7 mouse cellular contexts compared by ENCODE assay signal in genomic region chr7:19875948-19876682, GRCm38 (mm10). TPM values are rescaled to one million over a fixed set of nuclear protein-coding genes. Genes with fewer than 3 reads are reported as not detected.
DNase-seq lines count a peak whose midpoint lies in the region; ATAC-seq lines count a peak whose summit lies in the region.

No protein-coding gene starts in this region.

- peak; percentile 48 for DNase-seq in 3134 (ENCODE audit: extremely low read depth, insufficient read length, low spot score)
- peak; percentile 70 for DNase-seq in 3T3-L1 (ENCODE audit: low read depth, low spot score)
- DNase-seq in c-Kit-positive CD71-positive TER-119-negative erythroid progenitor cells, embryonic 14.5 days (ENCODE audit: low read depth), result peak; percentile 34
- peak; percentile 63 for DNase-seq in layer of hippocampus, adult 11-12 months (ENCODE audit: low spot score)
- DNase-seq in lung, postnatal 25 days (ENCODE audit: low spot score), result peak; percentile 61
- peak; percentile 60 to 61 for DNase-seq in right cerebral cortex, adult 2 months (ENCODE audit: low spot score in 2 of 2)

- ATAC-seq in hematopoietic stem cell, adult 5-6 weeks (replicated peaks in 1 of 2; ENCODE audit: insufficient read depth in 1 of 2, low FRiP score in 2 of 2, low TSS enrichment in 1 of 2, low read depth in 1 of 2, poor library complexity in 2 of 2, severe bottlenecking in 2 of 2), result peak; percentile 26 to 60; a peak in 3 of 4 replicates

RNA-seq across cellular contexts. Expression of gene Ceacam19, which starts 11.7 kb away (rescaled TPM):
- total RNA-seq in hematopoietic stem cell, adult 5-6 weeks (2017), result not detected in 2 replicates

RNA-seq across cellular contexts. Expression of gene Ceacam16, which starts 15.0 kb away (rescaled TPM):
- total RNA-seq in hematopoietic stem cell, adult 5-6 weeks (2017), result 0.10 and 0.38 TPM in 2 replicates

RNA-seq across cellular contexts. Expression of gene Gm19345, which starts 24.3 kb away (rescaled TPM):
- not detected in 2 replicates for total RNA-seq in hematopoietic stem cell, adult 5-6 weeks (2017)

RNA-seq across cellular contexts. Expression of gene Pvr, which starts 44.8 kb away (rescaled TPM):
- 11.1 and 13.4 TPM in 2 replicates for total RNA-seq in hematopoietic stem cell, adult 5-6 weeks (2017)

RNA-seq across cellular contexts. Expression of gene Bcl3, which starts 53.5 kb away (rescaled TPM):
- 3.0 and 5.3 TPM in 2 replicates for total RNA-seq in hematopoietic stem cell, adult 5-6 weeks (2017)

Comparison
In these comparisons a context has a peak if more than half of its experiments do, and no peak if none do; other contexts are left out.
1. Peak in every context shown above with its lines: DNase-seq and ATAC-seq.